Mouse (Mus musculus) embryonic fibroblast, embryonic 13.5 days (primary cell): ENCODE measurements around the gene Dnajc4.
A peak's percentile ranks its signal among the peaks of the same experiment; 100 is the strongest.

ENCODE experiments used
- CTCF ChIP-seq: IDR thresholded peaks from 2 replicates; pipeline ENCODE4 v1.5.1; 2011; ENCODE audit warnings: mild to moderate bottlenecking, control low read depth, low read length, moderate library complexity, borderline replicate concordance; ENCODE audit not compliant: insufficient read depth
- POLR2A ChIP-seq: IDR thresholded peaks from 2 replicates; pipeline ENCODE4 v1.6.1; 2011; ENCODE audit warnings: low read depth, mild to moderate bottlenecking, control low read depth, low read length, moderate library complexity

- TF ChIP-seq POLR2A: peak; percentile 10; the same call in 1 of the 2 replicates
- no peak for TF ChIP-seq CTCF
These were observed 40.2 kb downstream of the Dnajc4 start for GRCm38 (mm10) chr19:6951994-6952711.
